Mouse (Mus musculus): Measurements from ENCODE around the gene Tceal7. TPM values are rescaled to one million over a fixed set of nuclear protein-coding genes. Genes with fewer than 3 reads are reported as not detected.

Gene Tceal7
- polyA plus RNA-seq, 1 experiment from 2014 or later: 0.90 TPM

DNA sequence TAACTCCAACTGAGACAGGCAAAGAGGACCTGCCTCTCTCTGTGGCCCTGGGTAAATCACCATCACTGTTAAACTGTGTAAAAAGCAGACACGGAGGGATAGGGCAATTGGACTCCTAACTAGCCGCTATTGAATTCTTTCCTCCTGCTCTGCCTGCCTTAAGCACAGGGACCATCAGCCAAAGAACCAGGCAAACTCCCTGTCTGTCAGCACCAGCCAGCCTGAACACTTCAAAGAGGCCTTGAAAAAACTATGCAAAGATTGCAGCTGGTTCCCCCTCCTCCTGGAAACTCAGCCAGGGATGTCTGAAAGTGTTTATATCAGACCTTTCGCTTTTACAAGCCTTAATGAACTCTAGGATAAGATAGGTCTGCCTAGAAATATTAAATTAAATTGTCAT is 60.0 kb downstream of the Tceal7 start:
- WGBS (ENCODE audit: missing documents): 53% methylated on average over 3 of the region's 3 CpGs
- H3K4me3 ChIP-seq (ENCODE audit: inconsistent target): no peak overlapping the region
- H3K36me3 ChIP-seq (ENCODE audit: inconsistent target): no peaks in the 10 kb centered on the region
- no peaks in the 10 kb centered on the region for H3K79me2 ChIP-seq (ENCODE audit: inconsistent target)
- no peak overlapping the region for H3K27ac ChIP-seq

DNA sequence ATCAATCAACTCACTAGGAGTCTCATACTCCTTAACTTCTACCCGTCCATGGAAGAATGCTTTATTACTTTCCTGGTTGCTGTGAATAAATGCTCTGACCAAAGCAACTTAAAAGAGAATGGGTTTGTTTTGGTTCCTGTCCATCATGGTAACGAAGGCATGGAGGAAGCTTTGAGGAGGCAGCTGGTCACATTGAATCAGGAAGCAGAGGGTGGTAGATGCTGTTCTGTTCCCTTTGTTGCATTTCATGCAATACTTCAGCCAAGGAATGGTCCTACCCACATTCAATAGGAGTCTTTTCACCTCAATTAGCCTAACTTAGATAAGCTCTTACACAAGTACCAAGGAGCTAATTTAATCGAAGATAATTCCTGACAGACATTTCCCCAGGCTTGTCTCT is 60.8 kb downstream of the Tceal7 start:
- H3K27ac ChIP-seq: no peak overlapping the region
- 77% methylated on average over 3 of the region's 3 CpGs for WGBS (ENCODE audit: missing documents)
- H3K36me3 ChIP-seq (ENCODE audit: inconsistent target): no peaks in the 10 kb centered on the region
- no peaks in the 10 kb centered on the region for H3K79me2 ChIP-seq (ENCODE audit: inconsistent target)
- no peak overlapping the region for H3K4me3 ChIP-seq (ENCODE audit: inconsistent target)

Other genes starting within 250 kb of the Tceal7 start
- gene Arxes2, start 221.0 kb upstream of the Tceal7 start, polyA plus RNA-seq (2018): not detected in 3 replicates
- not detected in 3 replicates for gene Arxes1, start 181.4 kb upstream of the Tceal7 start, polyA plus RNA-seq (2018)
- not detected in 3 replicates for gene Bex2, start 146.5 kb upstream of the Tceal7 start, polyA plus RNA-seq (2018)
- not detected in 3 replicates for gene Nxf3, start 129.5 kb upstream of the Tceal7 start, polyA plus RNA-seq (2018)
- gene Bex4, start 75.8 kb upstream of the Tceal7 start, polyA plus RNA-seq (2018): not detected in 3 replicates
- gene Tceal8, start 42.4 kb upstream of the Tceal7 start, polyA plus RNA-seq (2018): 55.7 to 164 TPM (median 75.9 TPM) in 3 replicates
- gene Tceal5, start 10.9 kb upstream of the Tceal7 start, polyA plus RNA-seq (2018): 0.46 to 0.86 TPM in 2 of 3 replicates, not detected in the other
- gene Bex1, start 734 bp downstream of the Tceal7 start, polyA plus RNA-seq (2018): 1.1 to 18.3 TPM (median 3.6 TPM) in 3 replicates
- 170 to 738 TPM (median 419 TPM) in 3 replicates for gene Tceal9, start 30.3 kb downstream of the Tceal7 start, polyA plus RNA-seq (2018)
- gene Bex3, start 55.5 kb downstream of the Tceal7 start, polyA plus RNA-seq (2018): 47.3 to 157 TPM (median 72.5 TPM) in 3 replicates